Mouse (Mus musculus): ENCODE measurements around the gene Otud6a. TPM values are rescaled to one million over a fixed set of nuclear protein-coding genes. Genes with fewer than 3 reads are reported as not detected.
"Not testable (repeated sequence)": the region's sequence is repeated elsewhere in the genome, so short reads cannot be mapped to it uniquely, and the experiment has no call there.

The Otud6a gene
- polyA plus RNA-seq (2017; shearing (Covaris generic)), result under 1 TPM in 1 of 2 experiments, not detected in 1; 0.80 TPM

- ATAC-seq, result no peak
Measured at GRCm38 (mm10) chrX:100428693-100429092, at the start of gene Otud6a. Otud6a (plus strand) TSS chrX:100429013.

GRCm38 (mm10) chrX:100389887-100390286, 38.9 kb upstream of the Otud6a start:
- ATAC-seq, result no peak

DNA sequence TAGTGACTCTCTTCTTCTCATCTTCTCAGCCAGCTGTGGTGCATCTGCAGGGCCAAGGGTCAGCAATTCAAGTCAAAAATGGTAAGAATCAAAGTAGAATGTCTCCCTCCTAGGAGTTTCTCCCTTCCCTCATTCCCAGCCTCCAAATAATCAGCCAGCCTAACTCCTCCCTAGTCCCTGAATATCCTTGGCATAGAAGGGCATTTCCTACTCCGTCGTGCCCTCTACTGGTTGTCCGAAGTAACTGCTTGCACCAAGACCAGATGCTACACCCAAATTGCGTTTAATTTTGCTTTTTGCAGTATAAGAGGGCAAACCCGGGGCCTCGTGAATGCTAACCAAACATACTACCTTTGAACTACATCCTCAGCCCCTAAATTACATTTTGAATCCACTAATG, 36.5 kb upstream of the Otud6a start:
- no peak for ATAC-seq

GRCm38 (mm10) chrX:100394223-100394861, 34.5 kb upstream of the Otud6a start:
- ATAC-seq, result no peak

DNA sequence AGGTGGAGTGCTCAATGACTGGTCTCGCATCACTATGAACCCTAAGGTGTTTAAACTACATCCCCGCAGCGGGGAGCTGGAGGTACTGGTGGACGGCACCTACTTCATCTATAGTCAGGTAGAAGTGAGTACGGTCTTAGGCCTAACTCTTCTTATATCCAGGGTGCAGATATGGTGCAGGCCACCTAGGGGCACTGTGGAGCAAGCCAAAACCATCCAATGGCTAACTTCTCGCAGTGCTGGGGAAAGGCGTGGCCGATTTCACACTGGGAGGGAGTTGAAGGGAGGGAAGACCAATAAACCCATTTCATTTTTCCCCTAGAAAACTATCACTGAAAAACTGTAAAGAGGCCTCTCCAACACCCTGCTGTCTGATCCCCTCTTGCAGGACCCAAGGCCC, 33.8 kb upstream of the Otud6a start:
- ATAC-seq, result no peak

GRCm38 (mm10) chrX:100400900-100401299, 27.9 kb upstream of the Otud6a start:
- no peak for ATAC-seq

GRCm38 (mm10) chrX:100401657-100402056, 27.2 kb upstream of the Otud6a start:
- ATAC-seq, result no peak

- no peak for ATAC-seq
Measured at GRCm38 (mm10) chrX:100409245-100409644, 19.6 kb upstream of the Otud6a start.

- no peak for ATAC-seq
Measured at GRCm38 (mm10) chrX:100432311-100432710, 3.5 kb downstream of the Otud6a start.

DNA sequence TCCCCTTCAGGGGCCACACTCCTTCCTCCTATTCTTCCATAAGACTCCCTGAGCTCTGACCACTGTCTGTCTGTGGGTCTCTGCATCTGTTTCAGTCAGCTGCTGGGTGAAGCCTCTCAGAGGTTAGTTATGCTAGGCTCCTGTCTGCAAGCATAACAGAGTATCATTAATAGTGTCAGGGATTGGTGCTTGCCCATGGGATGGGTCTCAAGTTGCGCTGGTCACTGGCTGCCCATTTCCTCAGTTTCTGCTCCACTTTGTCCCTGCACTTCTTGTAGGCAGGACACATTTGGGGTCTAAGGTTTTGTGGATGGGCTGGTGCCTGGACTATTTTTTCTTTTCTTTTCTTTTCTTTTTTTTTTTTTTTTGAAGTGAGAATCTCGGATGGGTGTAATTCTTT, 13.8 kb downstream of the Otud6a start, which contains the start of gene Awat2:
Awat2 (minus strand) TSS at position 101 of the 400 bp plus-strand sequence.
- ATAC-seq, result not testable (repeated sequence)

GRCm38 (mm10) chrX:100443532-100443931, 14.7 kb downstream of the Otud6a start:
- ATAC-seq, result no peak

DNA sequence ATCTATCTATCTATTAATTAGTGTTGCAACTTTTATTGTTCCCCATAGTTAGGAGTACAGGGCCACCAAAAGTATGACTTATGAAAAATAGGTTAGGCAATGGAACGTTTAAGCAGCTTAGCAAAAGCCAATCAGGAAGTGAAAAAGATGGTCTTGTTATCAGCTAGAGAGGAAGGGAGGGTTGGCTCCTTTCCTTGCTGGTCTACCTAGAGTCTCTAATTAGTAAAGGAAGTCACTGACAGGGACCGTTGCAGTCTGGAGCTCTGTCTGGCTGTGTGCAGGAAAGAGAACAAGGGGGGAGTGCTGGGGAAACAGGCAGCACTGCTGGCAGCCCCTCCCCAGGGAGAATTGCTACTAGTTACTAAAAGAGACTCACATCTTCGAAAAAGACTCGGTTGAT, 39.2 kb downstream of the Otud6a start:
- ATAC-seq, result no peak

GRCm38 (mm10) chrX:100470126-100470525, 41.3 kb downstream of the Otud6a start:
- no peak for ATAC-seq

DNA sequence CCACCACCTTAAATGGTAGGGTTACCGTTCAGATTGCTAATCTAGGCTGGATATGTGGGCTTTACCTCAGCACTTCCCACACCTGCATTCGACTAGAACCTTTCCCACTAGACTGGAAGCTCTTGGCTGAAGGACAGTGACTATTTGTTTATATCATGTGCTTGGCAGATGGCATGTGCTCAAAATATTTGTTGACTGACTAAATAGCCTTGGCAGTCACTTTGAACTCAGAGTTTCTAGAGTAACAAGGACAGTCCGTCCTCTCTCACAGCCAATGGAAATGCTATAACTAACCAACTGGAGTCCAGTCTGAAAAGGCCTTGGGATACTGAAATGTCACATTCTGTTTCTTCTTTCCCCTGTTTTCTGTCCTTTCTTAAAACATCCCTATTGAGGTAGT, 42.7 kb downstream of the Otud6a start:
- no peak for ATAC-seq

- no peak for ATAC-seq
Measured at GRCm38 (mm10) chrX:100475569-100476223, 46.9 kb downstream of the Otud6a start.

Other genes starting within 250 kb of the Otud6a start
- gene Awat2, start 13.7 kb downstream of the Otud6a start, polyA plus RNA-seq (2017; shearing (Covaris generic)), result 1 to 10 TPM; 1.0 to 1.5 TPM
- gene Igbp1, start 65.3 kb downstream of the Otud6a start, polyA plus RNA-seq (2017; shearing (Covaris generic)), result 10 to 100 TPM; 71.5 to 83.7 TPM
- not detected for gene Dgat2l6, start 95.8 kb downstream of the Otud6a start, polyA plus RNA-seq (2017; shearing (Covaris generic))
- not detected for gene Awat1, start 143.2 kb downstream of the Otud6a start, polyA plus RNA-seq (2017; shearing (Covaris generic))
- under 1 TPM in 1 of 2 experiments, not detected in 1; 0.12 TPM for gene P2ry4, start 165.9 kb downstream of the Otud6a start, polyA plus RNA-seq (2017; shearing (Covaris generic))
- not detected for gene Arr3, start 176.5 kb downstream of the Otud6a start, polyA plus RNA-seq (2017; shearing (Covaris generic))
- gene Kif4, start 196.7 kb downstream of the Otud6a start, polyA plus RNA-seq (2017; shearing (Covaris generic)), result 1 to 10 TPM; 1.6 to 4.6 TPM
- gene Pdzd11, start 197.6 kb downstream of the Otud6a start, polyA plus RNA-seq (2017; shearing (Covaris generic)), result 10 to 100 TPM; 45.0 to 55.4 TPM

Data from CD4-positive, CD25-positive, alpha-beta regulatory T cell, adult 4 months (primary cell).